Mouse (Mus musculus): Measurements from ENCODE around the gene Rnf113a2. TPM values are rescaled to one million over a fixed set of nuclear protein-coding genes. Genes with fewer than 3 reads are reported as not detected.

Rnf113a2 gene
- polyA plus RNA-seq (2014; fragmentation: Illumina TruSeq; extraction: RNeasy Lipid Tissue Mini Kit (QIAGEN cat#74804); ENCODE audit: low read depth, low replicate concordance) = 20.3 TPM

GRCm38 (mm10) chr12:84416834-84417604 lies at the start of gene Rnf113a2:
Gene Rnf113a2 (plus strand): TSS chr12:84417196.

GRCm38 (mm10) chr12:84408819-84409507 lies 8.0 kb upstream of the Rnf113a2 start, which contains the start of the genes Entpd5 and Bbof1:
Gene Entpd5 (minus strand): TSS chr12:84409029.
Gene Bbof1 (plus strand): TSS chr12:84409071.

GRCm38 (mm10) chr12:84450718-84451646 lies 34.0 kb downstream of the Rnf113a2 start, which contains the start of the genes Aldh6a1 and Lin52:
Gene Aldh6a1 (minus strand): TSS chr12:84451004.
Gene Lin52 (plus strand): TSS chr12:84451422.

Other genes with a start within 250 kb of the Rnf113a2 start
- 13.1 TPM for gene Elmsan1, start 198.3 kb upstream of the Rnf113a2 start, polyA plus RNA-seq (2014; fragmentation: Illumina TruSeq; extraction: RNeasy Lipid Tissue Mini Kit (QIAGEN cat#74804); ENCODE audit: low read depth, low replicate concordance)
- gene Ptgr2, start 132.0 kb upstream of the Rnf113a2 start, polyA plus RNA-seq (2014; fragmentation: Illumina TruSeq; extraction: RNeasy Lipid Tissue Mini Kit (QIAGEN cat#74804); ENCODE audit: low read depth, low replicate concordance) = 60.9 TPM
- 34.4 TPM for gene Zfp410, start 100.3 kb upstream of the Rnf113a2 start, polyA plus RNA-seq (2014; fragmentation: Illumina TruSeq; extraction: RNeasy Lipid Tissue Mini Kit (QIAGEN cat#74804); ENCODE audit: low read depth, low replicate concordance)
- 23.9 TPM for gene Coq6, start 55.5 kb upstream of the Rnf113a2 start, polyA plus RNA-seq (2014; fragmentation: Illumina TruSeq; extraction: RNeasy Lipid Tissue Mini Kit (QIAGEN cat#74804); ENCODE audit: low read depth, low replicate concordance)
- gene Fam161b, start 55.4 kb upstream of the Rnf113a2 start, polyA plus RNA-seq (2014; fragmentation: Illumina TruSeq; extraction: RNeasy Lipid Tissue Mini Kit (QIAGEN cat#74804); ENCODE audit: low read depth, low replicate concordance) = 3.2 TPM
- gene Entpd5, start 8.2 kb upstream of the Rnf113a2 start, polyA plus RNA-seq (2014; fragmentation: Illumina TruSeq; extraction: RNeasy Lipid Tissue Mini Kit (QIAGEN cat#74804); ENCODE audit: low read depth, low replicate concordance) = 31.1 TPM
- 5.8 TPM for gene Bbof1, start 8.1 kb upstream of the Rnf113a2 start, polyA plus RNA-seq (2014; fragmentation: Illumina TruSeq; extraction: RNeasy Lipid Tissue Mini Kit (QIAGEN cat#74804); ENCODE audit: low read depth, low replicate concordance)
- gene Aldh6a1, start 33.8 kb downstream of the Rnf113a2 start, polyA plus RNA-seq (2014; fragmentation: Illumina TruSeq; extraction: RNeasy Lipid Tissue Mini Kit (QIAGEN cat#74804); ENCODE audit: low read depth, low replicate concordance) = 353 TPM
- gene Lin52, start 34.2 kb downstream of the Rnf113a2 start, polyA plus RNA-seq (2014; fragmentation: Illumina TruSeq; extraction: RNeasy Lipid Tissue Mini Kit (QIAGEN cat#74804); ENCODE audit: low read depth, low replicate concordance) = 15.7 TPM
- not detected for gene Vsx2, start 152.6 kb downstream of the Rnf113a2 start, polyA plus RNA-seq (2014; fragmentation: Illumina TruSeq; extraction: RNeasy Lipid Tissue Mini Kit (QIAGEN cat#74804); ENCODE audit: low read depth, low replicate concordance)
- 13.2 TPM for gene Abcd4, start 200.2 kb downstream of the Rnf113a2 start, polyA plus RNA-seq (2014; fragmentation: Illumina TruSeq; extraction: RNeasy Lipid Tissue Mini Kit (QIAGEN cat#74804); ENCODE audit: low read depth, low replicate concordance)
- gene Vrtn, start 223.8 kb downstream of the Rnf113a2 start, polyA plus RNA-seq (2014; fragmentation: Illumina TruSeq; extraction: RNeasy Lipid Tissue Mini Kit (QIAGEN cat#74804); ENCODE audit: low read depth, low replicate concordance) = not detected